Mouse (Mus musculus) stomach, embryonic 15.5 days (tissue): ENCODE measurements around the gene Olfr113. TPM values are rescaled to one million over a fixed set of nuclear protein-coding genes. Genes with fewer than 3 reads are reported as not detected.

Experiments used
- polyA plus RNA-seq: library from polyadenylated mRNA; unstranded; fragments of >200 nt; fragmentation: Nextera tagmentation; extraction: Ambion mirVana; gene quantifications from 2 replicates; pipeline ENCODE4 v1.2.1, GENCODE M21; 2015

Gene Olfr113
- polyA plus RNA-seq, 1 experiment from 2014 or later = not detected

Other genes starting within 250 kb of the Olfr113 start
- gene Olfr103, start 238.0 kb downstream of the Olfr113 start, polyA plus RNA-seq = not detected in 2 replicates
- gene Olfr104-ps, start 218.1 kb downstream of the Olfr113 start, polyA plus RNA-seq = not detected in 2 replicates
- gene Olfr105-ps, start 198.6 kb downstream of the Olfr113 start, polyA plus RNA-seq = not detected in 2 replicates
- gene Olfr106-ps, start 187.3 kb downstream of the Olfr113 start, polyA plus RNA-seq = not detected in 2 replicates
- not detected in 2 replicates for gene Olfr107, start 178.4 kb downstream of the Olfr113 start, polyA plus RNA-seq
- gene Olfr108, start 132.2 kb downstream of the Olfr113 start, polyA plus RNA-seq = not detected in 2 replicates
- not detected in 2 replicates for gene Olfr109, start 118.7 kb downstream of the Olfr113 start, polyA plus RNA-seq
- not detected in 2 replicates for gene H2-M2, start 94.1 kb downstream of the Olfr113 start, polyA plus RNA-seq
- not detected in 2 replicates for gene Olfr110, start 85.2 kb downstream of the Olfr113 start, polyA plus RNA-seq
- gene Olfr111, start 69.6 kb downstream of the Olfr113 start, polyA plus RNA-seq = not detected in 2 replicates
- not detected in 2 replicates for gene Olfr112, start 8.2 kb downstream of the Olfr113 start, polyA plus RNA-seq
- gene Olfr114, start 15.1 kb upstream of the Olfr113 start, polyA plus RNA-seq = not detected in 2 replicates
- gene Olfr115, start 49.4 kb upstream of the Olfr113 start, polyA plus RNA-seq = not detected in 2 replicates
- not detected in 2 replicates for gene Olfr116, start 49.5 kb upstream of the Olfr113 start, polyA plus RNA-seq
- gene Olfr117, start 86.1 kb upstream of the Olfr113 start, polyA plus RNA-seq = not detected in 2 replicates
- not detected in 2 replicates for gene Olfr118, start 89.3 kb upstream of the Olfr113 start, polyA plus RNA-seq
- not detected in 2 replicates for gene Olfr119, start 118.9 kb upstream of the Olfr113 start, polyA plus RNA-seq
- not detected in 2 replicates for gene Olfr120, start 144.1 kb upstream of the Olfr113 start, polyA plus RNA-seq
- not detected in 2 replicates for gene Olfr121, start 171.2 kb upstream of the Olfr113 start, polyA plus RNA-seq
- gene Olfr122, start 190.9 kb upstream of the Olfr113 start, polyA plus RNA-seq = not detected in 2 replicates
- gene Olfr123, start 215.9 kb upstream of the Olfr113 start, polyA plus RNA-seq = not detected in 2 replicates
- gene Olfr124, start 222.2 kb upstream of the Olfr113 start, polyA plus RNA-seq = not detected in 2 replicates